Mouse (Mus musculus) embryo, embryonic 9.5 days (tissue): ENCODE measurements around the gene Spp2.
"Not testable (repeated sequence)": the region's sequence is repeated elsewhere in the genome, so short reads cannot be mapped to it uniquely, and the experiment has no call there.

Experiments used
- DNase-seq: peaks from one replicate; pipeline ENCODE4 v3.0.0-alpha.2; 2017; ENCODE audit errors: extremely low spot score

Spp2 gene

DNA sequence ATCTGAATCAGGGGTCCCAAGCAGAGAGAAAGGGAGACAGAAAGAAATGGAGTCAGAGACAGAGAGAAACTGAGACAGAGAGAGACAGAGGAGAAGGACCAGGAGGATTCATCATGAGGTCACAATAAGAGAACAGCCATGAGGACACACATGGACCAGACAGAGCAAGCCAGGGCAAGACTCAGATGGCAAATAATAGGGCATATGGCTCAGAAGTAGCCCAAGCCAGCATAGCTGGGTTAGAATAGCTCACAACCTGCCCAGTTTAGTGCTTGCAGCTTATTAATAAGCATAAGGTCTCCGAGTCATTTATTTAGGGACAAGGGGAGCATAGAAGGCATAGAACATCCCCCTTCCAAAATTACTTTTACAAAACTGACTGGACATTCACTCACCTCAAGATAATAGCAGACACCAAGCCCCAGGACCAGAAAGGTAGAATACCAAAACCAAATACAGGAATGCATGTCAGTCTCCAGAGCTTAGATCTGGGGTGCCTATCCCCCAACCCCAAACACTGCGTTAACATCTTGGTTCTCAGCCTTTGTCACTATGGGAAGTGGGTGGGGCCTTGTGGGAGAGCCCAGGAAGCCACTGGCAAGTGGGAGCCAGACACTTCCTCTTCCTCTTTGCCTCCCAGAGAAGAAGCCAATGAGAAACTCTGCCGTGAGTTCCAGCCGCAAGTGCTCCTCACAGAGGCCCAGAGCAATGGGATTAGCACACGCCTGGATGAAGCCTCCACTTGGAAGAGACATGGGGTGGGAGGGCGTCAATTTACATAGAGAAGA is 26.5 kb downstream of the Spp2 start:
- no peak for DNase-seq

DNA sequence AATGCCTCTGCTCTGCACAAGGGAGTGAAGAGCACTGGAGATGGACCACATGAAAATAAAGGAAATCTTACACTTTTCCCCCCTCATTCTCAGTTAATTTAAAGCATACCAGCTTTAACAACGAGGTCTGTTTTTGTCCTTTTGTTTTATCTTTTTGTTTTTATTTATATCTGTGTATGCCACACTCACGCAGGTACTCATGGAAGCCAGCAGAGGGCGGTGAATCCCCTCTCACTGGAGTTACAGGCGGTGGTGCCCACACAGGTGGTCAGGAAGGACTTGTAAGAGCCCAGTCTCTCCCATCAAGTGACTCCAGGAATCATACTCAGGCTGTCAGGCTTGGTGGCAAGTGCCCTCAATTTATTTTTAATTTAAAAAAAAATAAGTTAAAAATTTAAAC is 27.3 kb downstream of the Spp2 start:
- DNase-seq: no peak

DNA sequence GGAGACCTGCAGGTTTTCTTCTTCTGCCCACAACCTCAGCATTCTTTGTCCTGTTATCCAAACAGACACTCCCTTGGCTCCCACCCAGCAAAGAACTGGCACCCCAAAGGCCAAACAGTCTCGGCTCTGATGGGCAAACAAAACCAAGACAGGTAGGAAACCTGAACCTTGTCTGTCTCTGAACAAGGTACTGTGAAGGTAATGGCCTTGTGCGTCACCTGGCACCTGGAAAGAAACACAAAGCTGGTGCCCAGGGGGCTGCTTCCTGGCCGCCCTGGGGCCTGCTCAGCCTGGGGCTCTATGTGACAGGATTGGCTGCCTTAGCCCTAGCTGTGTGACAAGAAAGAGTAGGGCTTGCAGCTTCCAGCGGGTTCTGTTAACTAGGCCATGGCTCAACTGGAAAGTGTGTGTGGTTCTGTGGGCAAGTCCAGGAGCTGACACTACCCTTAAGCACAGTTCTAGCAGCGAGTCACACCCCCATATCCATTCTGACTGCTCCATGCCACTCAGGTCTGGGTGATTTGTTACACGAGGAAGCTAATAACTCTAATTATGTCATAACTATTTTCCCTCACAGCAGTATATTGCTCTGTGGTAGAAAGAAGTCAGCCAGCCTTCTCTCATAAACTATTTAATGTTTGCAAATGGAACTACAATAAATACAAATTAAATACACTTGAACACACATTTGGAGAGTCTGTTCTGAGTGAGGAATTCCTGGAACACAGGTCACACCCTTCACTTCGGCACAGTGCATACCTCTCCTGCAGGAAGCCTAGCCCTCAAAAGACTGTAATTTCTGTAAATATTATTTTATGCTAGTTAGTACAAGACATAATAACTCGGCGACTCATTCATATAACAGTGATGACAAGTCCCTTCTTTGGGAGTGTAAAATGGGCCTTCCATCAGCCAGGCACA is 30.7 kb downstream of the Spp2 start:
- DNase-seq: no peak

DNA sequence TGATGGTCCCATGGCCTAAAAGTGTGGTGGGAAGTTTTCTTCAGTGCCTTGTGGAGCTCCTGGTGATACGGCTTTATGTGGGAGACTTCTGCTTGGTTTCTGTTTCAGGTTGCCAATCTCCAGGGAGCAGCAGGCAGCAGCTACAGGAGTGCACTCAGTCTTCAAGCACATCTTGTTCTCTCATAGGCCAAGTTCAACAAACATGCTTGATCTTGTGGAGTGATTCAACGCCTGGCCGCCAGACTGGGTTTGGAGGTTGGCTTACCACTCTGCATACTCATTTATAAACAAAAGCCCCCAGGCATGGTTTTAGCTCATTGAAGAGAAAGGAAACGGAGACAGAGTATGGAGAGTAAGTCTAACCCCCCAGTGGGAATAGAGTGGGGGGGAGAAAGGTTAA is 36.6 kb downstream of the Spp2 start:
- DNase-seq: no peak

DNA sequence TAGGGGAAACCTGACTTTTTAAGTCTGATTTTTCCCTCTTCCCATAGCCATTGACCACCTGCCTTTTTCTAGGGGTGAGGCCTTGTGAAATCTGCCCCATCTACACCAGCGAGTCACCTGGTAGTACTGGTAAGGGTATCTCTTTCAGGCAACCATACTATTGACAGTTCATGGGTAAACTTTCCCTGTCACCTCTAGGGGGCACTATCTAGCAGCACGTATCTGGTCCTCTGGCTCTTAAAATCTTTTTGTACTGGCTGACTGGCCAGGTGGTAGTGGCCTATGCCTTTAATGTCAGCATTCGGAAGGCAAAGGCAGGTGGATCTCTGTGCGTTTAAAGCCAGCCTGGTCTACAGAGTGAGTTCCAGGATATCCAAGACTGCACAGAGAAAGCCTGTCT is 38.6 kb downstream of the Spp2 start:
- DNase-seq: no peak

DNA sequence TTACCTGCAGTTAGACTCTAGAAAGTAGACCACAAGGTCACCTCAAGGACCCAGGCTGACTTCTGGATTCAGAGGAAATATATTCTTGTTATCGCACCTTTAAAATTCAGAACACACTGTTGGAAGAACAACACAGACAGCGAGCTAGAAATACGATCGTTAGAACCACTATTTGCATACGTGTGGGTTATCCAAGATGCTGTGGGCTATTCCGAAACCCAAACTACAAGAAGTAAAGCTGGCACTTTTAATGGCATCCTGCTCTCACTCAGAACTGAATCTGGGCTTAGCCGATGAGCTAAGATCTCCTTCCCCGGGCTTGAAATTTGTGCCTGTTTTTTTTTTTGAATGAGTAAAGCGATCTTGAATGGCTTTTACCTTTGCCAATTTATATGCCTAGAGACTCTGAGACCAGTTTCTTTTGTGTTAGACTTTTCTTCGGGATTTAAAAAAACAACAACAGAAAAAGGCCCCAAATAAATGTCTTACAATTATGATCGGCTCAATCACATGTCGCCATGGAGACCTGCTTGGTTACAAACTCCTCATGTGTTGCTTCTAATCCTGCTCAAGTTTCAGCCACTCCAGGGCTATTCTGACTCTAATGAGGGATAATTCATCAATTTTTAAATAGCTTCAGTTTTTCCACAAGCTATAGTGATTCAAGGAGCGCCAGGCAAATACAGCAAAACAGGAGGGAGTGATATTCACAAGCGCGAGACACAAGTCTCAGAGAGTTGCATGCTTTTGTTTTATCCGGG is 39.7 kb downstream of the Spp2 start:
- no peak for DNase-seq

DNA sequence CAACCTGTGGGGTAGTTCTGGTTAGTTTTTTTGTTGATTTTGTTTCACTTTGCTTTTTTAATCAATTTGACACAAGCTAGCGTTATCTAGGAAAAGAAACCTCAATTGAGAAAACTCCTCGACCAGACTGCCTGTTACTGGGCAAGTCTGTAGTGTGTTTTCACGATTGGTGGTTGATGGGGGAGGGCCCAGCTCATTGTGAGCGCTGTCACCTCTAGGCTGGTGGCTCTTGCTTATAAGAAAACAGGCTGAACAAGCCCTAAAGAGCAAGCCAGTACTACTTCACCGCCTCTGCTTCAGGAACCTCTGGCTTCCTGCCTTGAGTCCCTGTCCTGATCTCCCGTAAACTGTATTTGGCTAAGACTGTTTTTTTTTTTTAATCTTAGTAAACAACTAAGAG is 40.7 kb downstream of the Spp2 start:
- peak; percentile 54 for DNase-seq

DNA sequence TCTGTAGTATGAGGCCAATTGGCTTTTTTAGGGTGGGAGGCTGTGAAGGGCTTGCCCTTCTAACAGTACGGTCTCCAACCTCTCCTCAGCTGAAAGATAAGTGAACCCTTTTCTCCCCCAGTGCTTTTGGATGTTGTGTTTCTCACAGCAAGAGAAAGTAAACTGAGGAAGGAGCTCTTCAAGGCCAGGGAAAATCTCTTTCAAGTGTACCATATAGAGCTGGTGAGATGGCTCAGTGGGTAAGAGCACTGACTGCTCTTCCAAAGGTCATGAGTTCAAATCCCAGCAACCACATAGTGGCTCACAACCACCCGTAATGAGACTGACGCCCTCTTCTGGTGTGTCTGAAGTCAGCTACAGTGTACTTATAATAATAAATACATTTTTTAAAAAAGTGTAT is 41.3 kb downstream of the Spp2 start:
- not testable (repeated sequence) for DNase-seq

DNA sequence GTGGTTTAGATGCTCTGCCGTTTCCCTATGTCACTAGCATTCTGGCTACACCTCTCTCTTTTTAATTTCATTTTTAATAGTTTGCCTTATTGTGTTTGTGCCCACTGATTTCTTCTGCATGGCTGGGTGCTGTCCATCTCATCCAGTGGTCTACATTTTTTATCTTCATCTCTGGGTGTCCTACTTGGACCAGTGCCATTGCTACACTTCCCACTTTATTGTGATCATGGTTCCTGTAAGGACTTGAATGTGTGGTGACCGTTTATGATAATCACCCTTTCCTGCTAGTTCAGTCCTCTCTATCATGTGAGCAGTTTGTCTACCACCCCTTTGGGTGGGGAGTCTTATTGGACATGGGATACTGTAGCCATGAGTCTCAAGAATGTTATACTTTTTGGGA is 43.0 kb downstream of the Spp2 start:
- no peak for DNase-seq

DNA sequence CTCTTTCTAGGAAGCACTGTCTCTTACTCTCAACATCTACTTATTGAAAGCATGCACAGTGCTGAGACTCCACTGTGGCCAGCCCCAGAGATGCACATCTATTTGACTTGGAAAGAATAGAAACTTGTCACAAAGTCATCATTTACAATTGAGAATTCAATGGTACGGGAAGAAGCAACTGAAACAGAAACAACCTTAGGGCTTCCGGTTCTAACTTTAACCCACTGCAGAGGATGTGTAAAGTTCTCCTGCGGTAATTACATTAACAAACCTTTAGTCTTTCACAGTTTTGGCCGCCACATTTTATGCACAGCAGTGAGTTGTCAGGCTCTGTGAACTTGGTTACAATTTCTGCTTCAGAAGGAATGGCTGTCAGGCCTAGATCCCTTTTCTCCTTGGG is 43.9 kb downstream of the Spp2 start:
- DNase-seq: no peak

DNA sequence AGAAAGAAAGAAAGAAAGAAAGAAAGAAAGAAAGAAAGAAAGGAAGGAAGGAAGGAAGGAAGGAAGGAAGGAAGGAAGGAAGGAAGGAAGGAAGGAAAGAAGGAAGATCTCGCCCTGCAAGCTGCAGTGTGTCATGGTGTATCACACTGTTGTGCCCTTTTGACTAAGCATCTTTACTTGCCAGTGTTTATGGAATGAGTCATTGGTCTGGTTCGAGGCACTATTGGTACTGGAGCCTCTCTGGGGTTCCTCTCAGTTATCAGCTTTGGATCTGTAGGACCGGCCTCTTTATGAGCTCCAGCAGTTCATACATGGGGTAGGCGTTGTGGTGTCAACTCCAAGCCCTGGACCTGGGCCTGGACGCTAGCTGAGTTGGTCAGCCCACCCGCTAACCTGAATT is 45.4 kb downstream of the Spp2 start:
- DNase-seq: no peak

DNA sequence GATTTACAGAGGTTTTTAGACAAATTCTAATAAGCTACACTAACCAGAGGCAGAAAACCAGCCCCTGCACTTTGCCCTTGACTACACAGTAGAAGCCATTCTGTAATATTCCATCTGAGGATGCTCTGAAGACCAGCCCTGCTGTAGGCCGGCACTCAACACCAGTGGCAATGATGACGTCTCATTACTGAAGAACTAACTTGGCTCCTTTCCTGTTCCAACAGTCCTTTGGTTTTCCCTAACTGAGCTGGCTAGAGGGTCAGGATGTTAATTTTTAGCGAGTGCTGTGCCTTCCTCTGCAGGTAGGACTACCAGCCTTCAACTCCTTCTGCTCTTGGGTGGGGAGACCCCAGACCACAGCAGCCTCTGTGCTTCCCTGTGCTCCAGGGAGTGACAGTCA is 47.9 kb downstream of the Spp2 start:
- DNase-seq: no peak

DNA sequence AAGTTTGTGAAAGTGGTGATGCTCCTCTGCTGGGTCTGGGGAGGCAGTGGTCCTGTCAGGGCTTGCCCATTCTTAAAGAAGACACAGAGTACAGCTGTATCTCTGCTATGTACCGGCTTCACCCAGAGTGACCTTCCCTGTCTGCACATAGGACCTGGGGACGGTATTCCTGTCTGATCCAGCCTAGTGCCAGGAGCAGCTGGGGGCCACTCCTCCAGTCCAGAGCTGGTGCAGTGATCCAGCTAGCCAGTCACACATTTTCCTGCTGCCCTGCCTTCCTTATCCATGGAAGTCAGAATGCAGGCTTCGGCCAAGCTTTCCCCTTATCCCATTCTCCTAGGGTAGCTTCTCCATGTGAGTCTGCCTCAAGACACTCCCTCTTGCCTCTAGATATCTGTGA is 49.0 kb downstream of the Spp2 start:
- no peak for DNase-seq

DNA sequence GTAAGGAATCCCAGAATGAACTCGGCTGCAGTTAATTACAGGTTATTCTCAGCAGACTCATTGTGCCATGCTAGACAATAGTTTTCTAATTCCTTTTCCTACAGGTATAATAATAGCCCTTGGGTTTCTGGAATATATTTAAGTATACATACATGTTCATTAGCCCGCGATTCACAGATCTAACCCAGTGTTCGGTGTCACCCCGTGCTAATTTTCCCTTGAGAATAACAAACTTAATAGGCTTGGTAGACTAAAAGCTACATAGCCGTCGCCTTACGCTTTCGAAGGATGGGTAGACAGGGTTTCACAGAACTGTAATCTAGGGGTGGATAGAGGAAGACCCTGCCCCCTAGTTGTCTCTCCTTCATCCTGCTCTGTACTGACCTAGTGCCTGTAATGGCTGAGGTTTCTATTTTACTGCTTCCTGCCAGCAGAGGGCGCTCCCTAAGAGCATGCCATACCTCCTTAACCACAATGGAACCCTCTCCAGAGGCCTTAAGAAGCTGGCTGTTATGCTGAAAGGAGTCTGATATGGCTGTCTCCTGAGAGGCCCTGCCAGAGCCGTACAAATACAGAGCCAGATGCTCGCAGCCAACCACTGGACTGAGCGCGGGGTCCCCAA is 49.8 kb downstream of the Spp2 start:
- peak; percentile 76 for DNase-seq

DNA sequence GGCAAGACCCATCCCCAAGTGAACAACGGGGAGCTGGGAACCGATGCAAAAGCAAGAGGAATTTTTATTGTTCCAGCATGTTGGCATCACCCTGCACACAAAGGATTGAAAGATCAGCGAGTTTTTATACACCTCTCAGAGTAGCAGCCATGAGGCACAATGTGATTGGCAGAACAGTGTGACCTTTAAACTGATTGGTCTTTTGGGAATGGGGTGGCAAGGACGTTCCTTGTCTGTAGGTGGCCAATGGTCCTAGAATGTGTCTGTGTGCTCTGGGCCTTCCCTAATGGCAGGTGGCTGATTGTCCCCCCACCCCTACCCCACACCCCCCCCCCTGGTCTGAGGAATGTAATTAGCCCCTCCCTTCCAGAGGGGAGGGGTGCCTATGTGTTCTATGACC is 52.4 kb downstream of the Spp2 start:
- DNase-seq: no peak

DNA sequence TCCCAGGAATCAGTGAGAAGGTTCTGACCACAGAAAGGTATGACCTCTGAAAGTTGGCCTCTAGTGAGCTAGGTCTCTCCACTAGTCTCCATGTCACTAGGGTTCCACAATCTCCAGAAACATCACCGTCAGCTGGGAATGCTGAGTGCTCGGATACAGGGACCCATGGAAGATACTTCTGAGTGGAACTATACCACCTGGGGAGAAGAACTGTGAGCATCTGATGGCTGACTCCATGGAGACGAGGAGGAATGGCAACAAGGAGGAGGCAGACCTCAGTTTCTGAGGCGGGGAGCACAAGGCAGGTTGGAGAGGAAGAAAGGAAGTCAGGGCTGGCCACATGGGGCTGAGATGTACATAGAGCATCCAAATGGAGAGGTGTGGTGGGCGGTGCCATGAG is 52.9 kb downstream of the Spp2 start:
- DNase-seq: no peak

DNA sequence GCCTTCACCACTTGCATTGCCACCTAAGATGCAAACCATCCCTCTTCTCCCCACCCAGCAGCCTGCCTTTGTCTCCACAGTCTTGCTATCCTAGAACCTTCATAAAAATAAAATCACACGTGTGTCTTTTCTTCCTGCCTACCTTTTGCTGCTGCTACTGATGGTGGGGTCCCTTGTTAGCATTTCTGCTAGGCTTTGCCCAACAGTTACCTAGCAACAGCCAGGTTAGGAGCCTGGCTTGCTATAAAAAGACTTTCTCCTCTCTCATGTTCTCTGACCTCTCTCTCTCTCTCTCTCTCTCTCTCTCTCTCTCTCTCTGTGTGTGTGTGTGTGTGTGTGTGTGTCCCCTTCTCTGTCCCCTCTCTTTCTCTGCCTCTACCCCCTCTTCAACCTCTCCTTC is 54.3 kb downstream of the Spp2 start:
- no peak for DNase-seq

DNA sequence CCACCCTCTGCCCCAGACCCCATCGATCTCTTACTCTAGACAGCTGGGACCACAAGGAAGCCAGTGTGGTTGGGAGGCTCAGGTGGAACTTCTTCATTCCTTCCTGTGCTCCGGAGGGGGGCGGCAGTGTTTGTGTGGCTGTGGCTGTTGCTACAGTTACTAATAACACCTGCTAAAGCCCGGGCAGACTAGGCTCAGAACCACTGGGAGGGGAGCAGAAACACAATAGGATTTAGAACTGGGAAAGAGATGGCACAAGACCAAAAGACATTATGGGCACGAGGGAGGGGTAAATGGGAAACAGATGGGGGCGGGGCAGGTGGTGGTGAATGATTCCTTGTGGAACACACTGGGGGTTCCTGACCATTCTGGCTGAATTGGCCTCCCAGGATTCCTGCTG is 55.7 kb downstream of the Spp2 start:
- no peak for DNase-seq

DNA sequence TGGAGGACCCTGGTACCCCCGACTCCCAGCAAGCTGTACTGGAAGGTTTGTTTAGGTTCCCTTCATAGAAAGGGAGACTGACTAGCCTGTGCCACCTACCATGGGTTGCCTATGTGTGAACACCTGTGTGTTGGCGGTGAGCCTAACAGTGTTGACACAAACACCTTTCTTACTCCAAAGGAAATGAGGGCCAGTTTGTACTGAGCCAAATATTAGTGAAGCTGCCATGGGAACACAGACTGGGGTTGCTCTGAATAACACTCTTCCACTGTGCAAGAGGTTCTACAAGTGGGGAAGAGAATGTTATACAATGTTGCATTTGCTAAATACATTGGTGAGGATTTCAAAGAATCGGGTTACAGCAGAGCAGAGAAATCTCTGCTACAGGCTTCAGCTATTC is 56.5 kb downstream of the Spp2 start:
- no peak for DNase-seq

DNA sequence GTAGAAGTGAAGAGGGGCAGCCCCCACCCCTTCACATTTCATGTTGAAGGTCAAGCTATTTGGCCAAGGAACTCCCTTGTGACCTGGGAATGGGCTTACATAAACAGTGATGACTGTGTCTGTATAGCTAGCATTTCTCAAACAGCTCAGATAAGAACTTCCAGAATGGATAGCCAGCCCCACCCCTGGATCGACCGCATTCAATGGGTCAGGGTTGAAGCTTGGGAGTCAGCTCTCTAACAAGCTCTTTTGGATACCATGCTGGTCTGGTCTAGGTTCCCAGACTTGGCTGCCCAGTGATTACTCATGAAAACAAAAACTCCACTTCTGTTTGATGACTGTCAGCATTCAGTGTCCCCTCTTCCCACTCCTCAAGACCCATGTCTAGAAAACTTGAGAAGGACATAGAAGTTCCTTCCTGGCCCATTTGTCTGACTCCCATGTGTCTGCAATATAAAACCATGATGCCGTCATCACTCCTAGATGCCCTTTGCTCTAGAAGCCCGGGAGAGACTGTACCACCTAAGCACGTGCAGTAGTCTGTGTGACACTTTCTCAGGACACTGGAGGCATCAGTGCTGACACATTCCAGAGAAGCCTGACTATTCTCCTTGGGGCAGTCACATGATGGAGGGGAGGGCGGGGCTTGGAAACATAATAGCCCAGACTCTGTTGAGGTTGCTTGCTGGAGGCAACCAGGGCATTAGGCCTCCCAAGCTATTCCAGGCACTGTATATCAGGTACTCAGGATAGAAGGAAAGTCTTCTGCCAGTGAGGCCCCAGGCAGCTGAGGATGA is 57.5 kb downstream of the Spp2 start:
- DNase-seq: no peak

DNA sequence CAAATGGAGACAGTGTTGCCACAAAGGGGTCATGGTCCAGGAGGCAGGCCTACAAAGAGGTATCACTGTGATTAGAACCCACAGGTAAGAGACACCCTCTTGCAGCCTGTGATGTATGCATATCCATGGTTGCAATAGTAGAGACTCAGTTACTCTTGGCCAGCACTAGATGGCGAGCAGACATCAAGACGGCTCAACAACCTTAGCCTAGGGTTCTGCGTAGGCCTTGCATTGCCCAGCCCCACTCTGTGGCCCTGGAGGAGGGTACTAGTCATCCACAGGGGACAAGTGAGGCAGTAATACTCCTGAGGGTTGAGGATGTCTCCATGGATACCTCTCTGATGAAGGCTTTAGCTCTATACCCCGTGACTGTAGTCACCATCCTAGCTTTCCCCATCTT is 59.0 kb downstream of the Spp2 start:
- DNase-seq: no peak
